Mouse (Mus musculus): ENCODE data around the gene Mipep.

The Mipep gene

DNA sequence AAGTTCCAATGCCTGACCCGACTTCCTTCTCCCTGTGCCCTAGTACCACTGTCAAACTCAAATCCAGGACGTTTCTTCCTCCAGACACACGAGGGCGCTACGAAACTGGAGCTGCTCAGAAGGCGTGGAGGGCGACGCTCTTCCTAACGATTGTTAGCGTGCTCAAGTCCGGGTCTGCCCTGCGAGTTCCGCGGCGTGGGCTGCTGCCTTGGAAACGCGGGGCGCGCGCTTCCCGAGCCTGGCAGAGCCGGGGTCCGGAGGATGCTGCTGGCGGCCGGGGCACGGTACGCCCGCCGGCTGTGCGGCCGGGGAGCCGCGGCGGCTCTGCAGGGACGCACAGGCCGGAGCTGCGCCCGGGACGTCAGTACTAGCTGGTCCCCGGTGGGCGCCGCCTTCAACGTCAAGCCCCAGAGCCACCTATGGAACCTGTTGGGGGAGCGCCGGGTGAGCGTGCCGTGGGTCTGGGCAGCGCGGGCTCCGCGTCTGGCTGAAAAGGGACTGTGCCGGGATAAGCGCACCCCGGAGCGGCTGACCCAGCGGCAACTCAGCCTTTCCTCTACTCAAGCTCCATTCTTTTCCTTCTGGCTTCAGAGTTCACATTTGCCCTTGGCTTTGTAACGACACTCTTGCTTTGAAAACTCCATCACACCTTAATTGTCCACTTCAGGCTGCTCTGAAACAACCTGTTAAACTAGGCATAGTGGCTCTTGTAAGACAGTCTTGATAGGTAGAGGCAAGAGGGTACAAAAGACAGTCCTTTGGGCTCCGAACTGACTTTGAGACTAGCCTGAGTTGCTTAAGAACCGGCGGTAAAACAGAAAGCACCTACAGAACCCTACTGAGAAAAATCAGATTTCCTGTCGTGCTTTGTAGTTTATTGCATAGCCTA, at the start of gene Mipep:
Gene Mipep (plus strand): TSS at position 147 of the 889 bp plus-strand sequence.
- DNase-seq (ENCODE audit: low spot score in 2 of 2) = peak; percentile 80

DNA sequence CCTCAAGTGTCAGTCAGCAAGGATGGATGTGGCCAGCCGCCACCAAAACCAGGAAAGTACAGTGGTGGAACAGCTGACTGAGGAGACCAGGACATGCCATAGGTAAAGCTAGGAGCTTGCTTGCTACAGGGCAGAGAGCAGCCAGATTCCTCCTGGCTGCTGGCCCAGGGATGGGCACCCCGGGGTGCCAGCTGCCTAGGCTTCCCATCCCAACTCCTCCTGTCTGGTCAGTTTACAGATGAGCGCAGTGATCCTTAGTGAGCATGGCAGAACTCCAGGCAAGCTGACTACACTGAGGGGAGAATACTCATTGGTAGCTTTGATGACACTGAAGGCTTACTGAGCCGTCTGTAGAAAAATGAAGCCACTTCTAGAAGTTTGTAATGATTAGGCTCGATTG, 49.2 kb upstream of the Mipep start:
- no peak for DNase-seq (ENCODE audit: low spot score in 2 of 2)

DNA sequence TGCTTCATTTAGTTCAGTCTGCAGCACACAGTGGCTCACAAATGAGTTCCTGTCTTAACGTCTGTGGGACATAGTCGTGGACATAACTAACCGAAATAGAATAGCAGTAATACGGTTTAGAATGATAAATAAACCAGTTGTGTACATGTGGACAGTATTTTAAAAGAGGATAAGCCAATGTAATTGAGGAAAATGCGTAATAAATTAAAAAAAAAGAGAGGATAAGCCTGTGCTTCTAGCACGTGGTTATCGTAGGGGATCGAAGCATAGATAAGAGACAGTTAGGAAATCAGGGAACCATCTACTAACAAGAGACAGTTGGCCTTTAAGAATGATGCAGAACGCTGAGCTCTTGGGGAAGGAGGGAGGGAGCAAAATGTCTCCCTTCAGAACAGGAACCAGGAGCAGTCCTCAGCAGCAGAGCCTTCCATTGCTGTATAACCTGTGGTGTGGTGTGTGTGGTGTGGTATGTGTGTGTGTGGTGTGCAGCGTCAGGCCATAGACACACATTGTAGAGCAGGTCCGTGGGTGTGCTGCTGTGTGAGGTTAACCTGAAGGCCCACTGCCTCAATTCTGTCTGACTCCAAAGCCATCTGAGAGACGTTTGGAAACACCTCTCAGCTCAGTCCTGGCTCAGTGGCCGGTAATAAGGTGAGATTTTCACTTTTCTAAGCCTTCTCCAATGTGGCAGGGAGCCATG, 48.4 kb upstream of the Mipep start:
- no peak for DNase-seq (ENCODE audit: low spot score in 2 of 2)

DNA sequence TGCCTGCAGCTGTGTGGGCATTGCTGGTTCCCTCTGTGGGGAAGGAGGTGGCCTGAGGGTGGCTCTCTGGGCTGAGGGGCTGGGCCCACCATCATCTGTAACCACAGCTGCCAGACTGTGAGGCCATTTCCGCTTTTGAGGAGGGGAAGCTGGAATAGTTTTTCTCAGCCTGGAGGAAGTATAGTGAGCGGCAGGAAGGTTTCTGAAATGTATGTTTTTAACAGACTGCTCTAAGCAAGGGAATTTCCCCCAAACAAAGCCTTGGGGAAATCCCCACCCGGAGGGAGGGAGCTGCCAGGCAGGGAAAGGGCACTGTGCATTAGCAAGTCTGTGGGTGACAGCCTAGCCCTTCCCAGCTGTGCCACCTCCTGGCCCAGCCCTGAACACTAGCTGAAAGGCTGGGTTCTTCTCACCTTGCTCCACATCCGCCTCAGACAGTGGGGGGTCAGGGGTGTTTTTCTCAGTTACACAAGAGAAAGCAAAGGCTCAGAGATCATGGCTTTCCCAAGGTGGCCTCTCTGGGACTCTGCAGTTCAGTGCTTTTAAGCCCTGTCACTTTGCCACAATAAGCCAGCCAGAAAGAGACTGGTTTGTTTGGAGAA, 47.7 kb upstream of the Mipep start:
- DNase-seq (ENCODE audit: low spot score in 2 of 2) = peak in 1 of 2 experiments; percentile 8

DNA sequence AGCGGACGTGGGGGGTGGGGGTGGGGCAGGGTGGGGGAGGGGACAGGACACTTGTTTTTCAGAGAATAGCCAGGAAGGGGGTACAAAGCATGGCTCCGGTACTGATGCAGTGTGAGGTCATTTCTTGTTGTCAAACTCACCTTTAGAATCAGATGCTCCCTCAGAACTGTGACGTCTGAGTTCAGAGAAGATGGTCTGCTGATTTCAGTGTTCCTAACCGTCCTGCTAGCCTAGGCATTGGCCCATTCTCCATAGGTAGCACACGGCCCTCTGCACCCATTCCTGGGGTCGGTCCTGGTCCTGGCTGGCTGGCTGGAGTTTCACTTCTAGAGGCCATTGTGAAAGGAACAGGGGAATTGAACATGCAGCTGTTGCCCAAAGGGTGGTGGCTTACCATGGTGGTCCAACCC, 47.2 kb upstream of the Mipep start:
- no peak for DNase-seq (ENCODE audit: low spot score in 2 of 2)

DNA sequence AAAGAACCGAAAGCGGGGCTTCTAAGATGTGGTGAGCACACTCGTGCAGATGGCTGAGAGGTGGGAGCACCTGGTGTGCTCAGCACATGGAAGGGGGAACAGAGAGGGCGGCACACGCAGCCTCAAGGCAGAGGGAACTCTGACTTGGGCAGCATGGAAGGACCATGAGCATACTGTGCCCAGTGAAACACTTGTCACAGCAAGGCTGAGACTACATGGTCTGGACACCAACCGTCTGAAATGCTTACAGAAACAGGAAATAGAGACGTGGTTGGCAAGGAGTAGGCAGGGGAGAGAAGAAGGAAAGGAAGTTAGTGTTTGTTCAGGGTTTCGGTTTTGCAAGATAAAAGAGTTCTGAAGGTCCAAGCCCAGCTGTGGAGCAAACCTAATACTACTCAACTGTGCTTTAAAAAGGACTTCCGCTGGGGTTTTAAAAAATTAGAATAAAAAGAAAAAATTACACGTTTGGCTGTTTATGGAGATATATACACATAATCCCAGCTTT, 45.9 kb upstream of the Mipep start:
- DNase-seq (ENCODE audit: low spot score in 2 of 2) = no peak

DNA sequence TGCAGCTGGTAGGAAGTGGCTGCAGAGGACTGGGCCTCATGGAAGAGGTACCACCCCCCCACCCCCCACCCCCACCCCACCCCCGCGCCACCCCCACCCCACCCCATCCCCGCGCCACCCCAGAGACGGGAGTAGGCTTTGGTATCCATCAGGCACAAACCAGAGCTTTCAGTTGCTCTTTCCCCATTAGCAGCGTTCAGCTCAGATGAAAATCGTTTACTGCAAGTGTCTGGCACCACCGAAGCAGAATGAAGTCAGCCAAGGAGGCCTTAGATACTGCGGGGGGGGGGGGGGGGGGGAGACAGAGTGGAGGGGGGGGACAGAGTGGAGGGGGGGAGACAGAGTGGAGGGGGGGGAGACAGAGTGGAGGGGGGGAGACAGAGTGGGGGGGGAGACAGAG, 45.2 kb upstream of the Mipep start:
- DNase-seq (ENCODE audit: low spot score in 2 of 2) = no peak

DNA sequence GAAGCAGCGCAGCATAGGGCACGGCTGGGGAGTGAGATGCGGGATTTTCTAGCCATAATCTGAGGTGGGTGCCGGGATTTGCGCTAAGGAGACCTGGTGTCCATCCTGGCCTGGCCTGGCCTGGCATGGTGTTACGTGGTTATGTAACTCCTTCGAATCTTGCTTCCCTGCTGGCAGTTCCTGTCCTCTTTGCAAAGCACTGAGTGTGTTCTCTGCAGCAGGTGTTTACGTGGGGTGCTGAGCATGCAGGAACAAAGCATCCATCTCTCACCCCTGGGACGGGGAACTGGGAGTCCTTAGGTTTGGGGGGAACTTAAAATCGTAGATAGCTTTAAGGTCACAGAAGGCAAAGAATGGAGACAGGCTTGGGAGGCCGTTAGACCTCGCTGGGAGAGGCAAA, 44.8 kb upstream of the Mipep start:
- DNase-seq (ENCODE audit: low spot score in 2 of 2) = no peak

DNA sequence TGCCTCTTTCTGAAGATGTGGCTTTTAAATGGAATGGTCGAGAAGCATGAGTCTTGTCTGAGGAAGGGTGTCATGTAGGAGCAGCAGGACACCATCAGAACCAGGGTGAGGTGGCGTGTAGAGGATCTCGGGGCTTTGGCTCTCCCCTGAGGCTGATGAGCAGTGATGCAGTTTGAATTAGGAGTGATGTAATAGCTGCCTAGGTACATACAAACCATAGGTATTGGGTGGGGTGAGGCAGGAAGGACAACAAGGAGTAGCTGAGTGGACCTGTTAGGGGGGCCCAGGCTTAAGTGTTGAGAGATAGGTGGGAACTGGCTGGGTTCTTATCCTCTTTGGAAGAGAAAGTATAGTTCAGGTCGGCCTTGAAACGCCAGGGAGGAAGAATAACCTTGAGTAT, 43.9 kb upstream of the Mipep start:
- no peak for DNase-seq (ENCODE audit: low spot score in 2 of 2)

DNA sequence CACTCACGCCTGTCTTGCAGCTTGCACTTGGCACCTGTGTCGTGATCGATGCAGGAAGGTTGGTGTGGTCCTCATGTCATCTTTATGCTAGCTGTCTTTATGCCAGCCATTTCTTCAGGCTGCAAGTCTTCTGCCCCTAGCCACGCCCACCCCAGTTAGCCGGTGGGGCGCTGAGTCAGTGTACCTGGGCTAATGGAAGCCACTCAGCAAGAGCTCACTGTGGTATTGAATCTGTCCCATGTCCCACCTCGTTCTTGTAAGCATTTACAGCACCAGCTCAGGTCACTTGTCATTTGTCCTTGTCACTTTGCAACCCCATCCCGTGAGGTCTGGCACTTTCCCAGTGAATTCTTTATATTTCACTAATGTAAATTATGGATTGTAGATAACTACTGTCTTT, 43.3 kb upstream of the Mipep start:
- no peak for DNase-seq (ENCODE audit: low spot score in 2 of 2)

DNA sequence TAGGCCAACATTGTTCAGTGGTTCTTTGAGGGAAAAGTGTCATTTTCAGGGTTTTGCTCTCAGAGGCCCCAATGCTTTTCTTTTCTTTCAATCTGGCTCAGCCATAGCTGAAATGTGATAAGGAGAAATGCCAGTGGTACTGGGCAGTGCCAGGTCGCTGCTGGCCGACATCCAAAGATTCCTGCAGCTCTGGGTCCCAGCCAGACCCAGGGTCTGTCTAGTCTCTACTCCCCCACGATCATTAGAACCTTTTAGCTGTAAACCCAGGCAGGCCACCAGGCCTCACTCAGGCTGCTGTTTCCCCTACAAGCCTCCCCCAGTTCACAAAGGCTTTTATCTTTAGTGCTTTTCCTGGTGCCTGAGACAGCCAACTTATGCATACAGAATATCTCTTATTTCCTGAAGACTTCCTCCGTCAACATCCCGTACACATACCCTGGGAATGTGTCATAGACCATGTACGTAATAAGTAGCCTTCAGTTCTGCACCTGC, 42.8 kb upstream of the Mipep start:
- DNase-seq (ENCODE audit: low spot score in 2 of 2) = no peak

DNA sequence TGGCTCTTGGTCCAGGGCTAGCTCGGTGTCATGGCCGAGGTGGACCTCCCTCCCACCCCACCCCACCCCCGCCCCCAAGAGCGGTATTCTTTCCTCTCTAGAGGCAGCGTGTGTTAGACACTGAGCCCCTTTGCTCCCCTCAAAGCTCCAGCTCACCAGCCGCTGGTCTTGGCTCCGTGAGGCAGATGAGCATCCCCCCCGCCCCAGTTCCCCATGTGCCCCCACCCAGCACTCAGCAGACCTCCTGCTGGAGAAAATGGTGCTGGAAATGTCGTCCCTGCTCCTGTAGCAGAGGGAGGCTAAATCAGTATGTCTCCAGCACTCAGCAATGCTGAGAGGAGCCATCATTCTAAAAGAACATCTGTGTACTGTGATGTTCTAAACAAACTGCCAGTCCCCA, 40.7 kb upstream of the Mipep start:
- no peak for DNase-seq (ENCODE audit: low spot score in 2 of 2)

DNA sequence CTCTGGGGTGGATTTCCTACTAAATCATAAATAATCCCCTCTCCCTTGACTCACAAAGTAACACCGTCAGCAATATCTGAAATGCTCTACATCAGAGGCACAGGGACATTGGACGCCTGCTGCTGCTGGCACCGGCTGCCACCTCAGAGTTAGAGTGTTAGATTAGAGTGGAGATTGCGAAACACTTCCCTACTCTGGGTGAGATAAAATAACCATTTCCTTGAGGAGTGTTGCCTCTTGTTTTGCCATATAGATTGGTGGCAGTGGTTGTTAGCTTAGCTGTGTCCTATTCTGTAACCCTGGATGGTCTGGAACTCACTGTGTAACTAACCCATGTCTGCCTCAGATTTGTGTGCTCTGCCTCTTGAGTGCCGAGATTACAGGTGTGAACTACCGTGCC, 39.2 kb upstream of the Mipep start:
- DNase-seq (ENCODE audit: low spot score in 2 of 2) = no peak

DNA sequence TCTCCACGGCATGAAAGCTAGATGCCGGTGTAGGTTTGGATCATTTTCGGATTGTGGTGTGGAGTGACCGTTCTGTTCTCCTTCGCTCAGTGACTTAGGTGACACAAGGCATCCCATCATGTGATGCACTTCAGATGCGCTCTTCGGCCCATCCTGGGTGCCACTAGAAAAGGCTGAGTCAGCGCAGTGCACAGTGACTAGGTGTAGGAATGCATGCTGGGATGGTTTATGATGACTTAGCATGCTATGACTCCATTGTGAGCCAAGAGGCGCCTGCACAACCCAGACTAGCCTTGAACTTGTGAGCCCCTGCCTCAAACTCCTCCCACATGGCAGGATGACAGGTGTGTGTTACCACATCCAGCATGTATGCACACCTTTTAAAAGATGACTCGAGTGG, 38.2 kb upstream of the Mipep start:
- DNase-seq (ENCODE audit: low spot score in 2 of 2) = no peak

DNA sequence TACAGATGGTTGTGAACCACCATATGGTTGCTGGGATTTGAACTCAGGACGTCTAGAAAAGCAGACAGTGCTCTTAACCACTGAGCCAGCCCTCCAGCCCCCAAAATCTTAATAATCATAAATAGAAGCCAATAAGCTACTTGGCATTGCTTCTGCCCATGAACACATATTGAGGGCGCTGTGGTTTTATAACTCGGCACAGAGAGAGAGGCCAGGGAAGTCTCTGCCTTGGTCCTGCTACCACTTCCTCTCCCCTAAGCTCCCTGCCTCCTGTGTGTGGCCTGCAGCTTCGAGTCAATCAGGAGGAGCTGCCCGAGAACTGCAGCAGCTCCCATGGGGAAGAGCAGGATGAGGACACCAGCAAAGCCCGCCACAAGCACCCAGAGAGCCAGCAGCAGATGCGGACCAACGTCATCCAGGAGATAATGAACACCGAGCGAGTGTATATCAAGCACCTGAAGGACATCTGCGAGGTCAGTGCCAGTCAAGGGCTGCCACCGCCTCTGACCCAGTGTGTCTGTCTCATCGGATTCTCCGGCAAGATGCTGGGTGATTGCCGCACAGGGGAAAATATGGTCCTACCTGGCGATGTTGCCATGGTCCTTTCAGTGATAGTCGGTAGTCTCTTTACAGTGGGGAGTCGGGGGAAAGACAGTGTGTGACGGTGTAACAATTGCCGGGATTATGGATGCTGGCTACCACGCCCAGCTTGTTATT, 37.1 kb upstream of the Mipep start:
- DNase-seq (ENCODE audit: low spot score in 2 of 2) = no peak

DNA sequence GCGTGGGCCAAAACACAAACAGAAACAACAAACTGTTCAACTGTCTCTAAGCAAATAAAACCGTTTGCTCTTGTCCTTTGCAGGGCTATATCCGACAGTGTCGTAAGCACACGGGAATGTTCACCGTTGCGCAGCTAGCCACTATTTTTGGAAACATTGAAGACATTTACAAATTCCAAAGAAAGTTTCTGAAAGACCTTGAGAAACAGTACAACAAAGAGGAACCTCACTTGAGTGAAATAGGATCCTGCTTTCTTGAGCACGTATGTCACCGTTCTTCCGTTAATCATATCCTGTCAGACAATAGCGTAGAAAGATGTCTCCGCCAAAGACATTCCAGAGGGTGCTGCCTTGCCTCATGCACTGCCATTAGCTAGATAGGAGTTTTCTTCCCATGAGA, 34.5 kb upstream of the Mipep start:
- no peak for DNase-seq (ENCODE audit: low spot score in 2 of 2)

DNA sequence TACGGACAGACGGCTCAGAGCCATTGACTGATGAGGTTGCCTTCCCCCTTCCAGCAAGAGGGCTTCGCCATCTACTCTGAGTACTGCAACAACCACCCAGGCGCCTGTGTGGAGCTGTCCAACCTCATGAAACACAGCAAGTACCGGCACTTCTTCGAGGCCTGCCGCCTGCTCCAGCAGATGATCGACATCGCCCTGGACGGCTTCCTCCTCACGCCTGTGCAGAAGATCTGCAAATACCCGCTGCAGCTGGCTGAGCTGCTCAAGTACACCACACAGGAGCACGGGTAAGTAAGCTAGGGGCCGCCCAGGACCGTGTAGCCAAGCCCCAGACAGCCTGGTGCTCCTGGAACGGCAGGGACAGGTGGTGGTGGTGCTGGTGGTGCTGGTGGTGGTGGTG, 32.8 kb upstream of the Mipep start:
- DNase-seq (ENCODE audit: low spot score in 2 of 2) = no peak

DNA sequence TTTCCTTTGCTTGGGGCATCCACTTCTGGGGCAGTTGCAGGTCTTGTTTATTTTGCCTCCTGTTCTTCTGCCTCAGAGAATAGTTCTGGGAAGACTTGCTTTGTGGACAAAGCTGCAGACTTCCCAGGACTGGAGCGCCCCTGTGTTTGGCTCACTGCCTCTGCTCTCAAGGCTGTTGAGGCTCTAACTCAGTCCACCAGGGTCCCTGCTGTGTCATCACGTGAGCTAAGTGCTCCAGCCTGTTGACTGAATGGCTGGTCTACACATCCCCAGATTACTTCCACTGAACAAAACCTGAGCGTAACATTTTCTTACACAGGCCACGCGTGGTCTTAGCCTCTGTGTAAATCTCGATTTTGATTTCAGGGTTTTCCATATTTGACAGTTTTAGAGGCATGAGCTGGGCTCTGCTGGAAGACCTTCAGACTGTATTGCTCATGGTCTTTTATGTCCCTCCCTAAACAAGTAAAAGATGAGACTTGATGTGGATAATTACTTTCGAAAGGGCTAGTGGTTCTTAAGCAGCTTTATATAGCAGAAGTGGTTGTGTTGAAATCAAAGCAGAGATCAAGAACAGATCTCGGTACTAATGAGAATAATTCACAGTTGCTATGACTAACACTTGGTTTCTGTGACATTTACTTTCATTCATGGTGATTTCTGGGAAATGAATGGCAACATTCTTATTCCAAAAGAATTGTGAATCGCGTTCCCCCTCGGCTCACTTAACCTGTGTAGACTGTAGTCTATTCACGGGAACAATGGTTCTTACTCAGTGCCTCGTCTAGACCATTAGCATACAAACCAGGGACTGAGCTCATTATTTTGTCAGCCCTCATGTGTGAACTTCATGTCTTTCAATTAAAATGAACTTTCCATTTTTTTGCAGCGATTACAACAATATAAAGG, 31.2 kb upstream of the Mipep start:
- no peak for DNase-seq (ENCODE audit: low spot score in 2 of 2)

DNA sequence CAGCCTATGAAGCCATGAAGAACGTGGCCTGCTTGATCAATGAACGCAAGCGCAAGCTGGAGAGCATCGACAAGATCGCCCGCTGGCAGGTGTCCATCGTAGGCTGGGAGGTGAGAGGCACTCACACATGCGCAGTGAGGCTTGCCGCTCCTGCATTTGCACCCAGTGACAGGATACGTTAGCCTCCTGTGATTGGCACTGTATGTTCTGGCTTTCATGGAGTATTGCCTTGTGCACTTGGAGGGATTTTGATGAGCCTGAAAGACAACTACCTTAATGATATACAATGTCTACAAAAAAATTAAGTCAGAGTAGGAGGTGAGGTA, 30.6 kb upstream of the Mipep start:
- no peak for DNase-seq (ENCODE audit: low spot score in 2 of 2)

DNA sequence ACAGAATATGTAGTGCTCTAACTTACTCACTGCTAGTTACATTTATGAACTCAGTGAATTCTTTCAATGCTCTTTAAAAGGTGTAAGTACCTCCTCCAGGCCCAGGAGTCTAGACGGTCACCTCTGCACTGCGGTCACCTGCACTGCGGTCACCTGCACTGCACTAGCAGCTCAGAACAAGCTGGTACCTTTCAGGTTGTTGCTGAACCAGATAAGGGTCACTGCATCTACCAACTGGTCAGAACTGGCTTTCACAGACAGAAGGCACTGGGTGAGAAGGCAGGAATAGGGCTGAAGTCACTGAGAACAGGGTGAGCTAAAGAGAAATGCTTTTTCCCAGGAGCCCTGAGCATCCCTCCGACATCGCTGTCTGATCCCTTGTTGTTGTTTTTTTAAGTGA, 29.7 kb upstream of the Mipep start:
- DNase-seq (ENCODE audit: low spot score in 2 of 2) = no peak

DNA sequence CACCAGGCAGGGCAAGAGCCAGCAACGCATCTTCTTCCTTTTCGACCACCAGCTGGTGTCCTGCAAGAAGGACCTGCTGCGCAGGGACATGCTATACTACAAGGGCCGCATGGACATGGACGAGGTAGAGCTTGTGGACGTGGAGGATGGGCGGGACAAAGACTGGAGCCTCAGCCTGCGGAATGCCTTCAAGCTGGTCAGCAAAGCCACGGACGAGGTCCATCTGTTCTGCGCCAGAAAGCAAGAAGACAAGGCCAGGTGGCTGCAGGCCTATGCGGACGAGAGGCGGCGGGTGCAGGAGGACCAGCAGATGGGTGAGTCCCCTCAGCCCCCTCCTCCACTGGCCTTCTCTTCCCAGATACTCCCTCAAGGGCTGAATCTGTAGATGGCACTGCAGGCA, 28.1 kb upstream of the Mipep start:
- DNase-seq (ENCODE audit: low spot score in 2 of 2) = no peak

Measured in right cerebral cortex, postnatal 36 days (tissue).